Mouse (Mus musculus) spleen, adult 2 months (tissue): ENCODE results near the gene Zfp334.

Source experiments
- CTCF ChIP-seq: fragments of 200-500 bp; IDR thresholded peaks from 2 replicates; pipeline ENCODE4 v1.5.1; 2011; ENCODE audit warnings: mild to moderate bottlenecking, inconsistent platforms; ENCODE audit not compliant: insufficient read depth, insufficient read length, insufficient replicate concordance; ENCODE audit errors: extremely low read depth
- POLR2A ChIP-seq: fragments of 200-500 bp; IDR thresholded peaks from 2 replicates; pipeline ENCODE4 v1.6.1; 2011; ENCODE audit warnings: low read depth, low read length, inconsistent platforms

DNA sequence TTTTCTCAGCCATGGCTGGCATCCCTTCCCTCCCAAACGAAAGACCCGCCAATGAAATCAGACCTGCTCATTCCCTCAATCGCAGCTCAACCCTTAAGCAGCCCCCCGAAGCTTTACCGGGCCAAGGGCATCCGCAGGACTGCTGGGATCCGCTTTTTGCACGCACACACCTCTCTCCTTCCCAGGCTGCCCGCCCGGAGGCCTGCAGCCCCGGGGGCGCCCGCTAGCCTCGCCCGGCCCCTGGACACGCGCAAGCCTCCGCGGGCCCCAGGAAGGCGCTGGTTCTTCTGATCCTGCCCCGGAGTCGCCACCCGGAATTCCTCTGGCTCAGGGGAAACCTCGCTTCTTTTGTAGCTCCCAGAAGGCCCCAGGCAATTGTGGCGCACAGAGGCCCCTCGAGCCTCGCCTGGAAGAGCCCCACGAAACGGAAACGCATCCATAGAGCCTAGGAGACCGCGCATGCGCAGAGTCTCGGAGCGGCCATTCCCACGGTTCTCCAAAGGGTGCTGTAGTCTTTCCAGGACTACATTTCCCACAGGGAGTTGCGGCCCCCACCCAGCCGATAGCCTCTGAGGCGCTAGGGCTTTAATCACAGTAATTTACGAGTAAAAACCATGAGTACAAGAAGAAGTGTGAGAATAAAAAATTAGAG lies at the start of gene Zfp334:
- TF ChIP-seq POLR2A: no peak
- no peak for TF ChIP-seq CTCF
